Mouse (Mus musculus) olfactory bulb, adult 2 months (tissue): ENCODE results near the gene Epb41.

ENCODE experiments used
- CTCF ChIP-seq: fragments of 200-500 bp; IDR thresholded peaks from 2 replicates; pipeline ENCODE4 v1.5.1; 2012; ENCODE audit warnings: low read depth, mild to moderate bottlenecking, low read length, moderate library complexity; ENCODE audit not compliant: insufficient read depth
- POLR2A ChIP-seq: fragments of 200-500 bp; IDR thresholded peaks from 2 replicates; pipeline ENCODE4 v1.6.1; 2012; ENCODE audit warnings: mild to moderate bottlenecking, low read depth, low read length, moderate library complexity; ENCODE audit not compliant: insufficient read depth

- TF ChIP-seq POLR2A (no peak), CTCF (no peak)
These were observed 178.0 kb downstream of the Epb41 start for GRCm38 (mm10) chr4:131897109-131897508.
